Mouse (Mus musculus) kidney, embryonic 16.5 days (tissue): ENCODE measurements around the gene Gpbar1. TPM values are rescaled to one million over a fixed set of nuclear protein-coding genes. Genes with fewer than 3 reads are reported as not detected.

Source experiments
- ATAC-seq: fragments of 200-750 bp; cut with Nextera tagmentation; 2 replicates; pipeline ENCODE4 v1.8.0; 2017; ENCODE audit warnings: moderate TSS enrichment; ENCODE audit not compliant: low FRiP score, low TSS enrichment
- H3K27ac ChIP-seq: fragments of 300-500 bp; sonication (generic); 2 replicates; pipeline ENCODE4 v1.5.1; 2014; ENCODE audit warnings: low read length
- H3K27me3 ChIP-seq: fragments of 300-500 bp; sonication (generic); 2 replicates; pipeline ENCODE4 v1.6.1; 2014; ENCODE audit warnings: low read length, control low read depth, mixed read lengths; ENCODE audit not compliant: insufficient read depth
- H3K36me3 ChIP-seq: fragments of 300-500 bp; sonication (generic); 2 replicates; pipeline ENCODE4 v1.6.1; 2014; ENCODE audit warnings: low read length, control low read depth, mixed read lengths; ENCODE audit not compliant: insufficient read depth
- H3K4me1 ChIP-seq: fragments of 300-500 bp; sonication (generic); 2 replicates; pipeline ENCODE4 v1.6.1; 2014; ENCODE audit warnings: low read length, control low read depth, mixed read lengths; ENCODE audit not compliant: insufficient read depth
- H3K4me2 ChIP-seq: fragments of 300-500 bp; sonication (generic); replicated peaks from 2 replicates; pipeline ENCODE4 v1.6.1; 2014; ENCODE audit warnings: low read depth, low read length
- H3K4me3 ChIP-seq: fragments of 300-500 bp; sonication (generic); 2 replicates; pipeline ENCODE4 v1.5.1; 2014; ENCODE audit warnings: mild to moderate bottlenecking, low read length
- H3K9ac ChIP-seq: fragments of 300-500 bp; sonication (generic); replicated peaks from 2 replicates; pipeline ENCODE4 v1.6.1; 2014; ENCODE audit warnings: low read length
- H3K9me3 ChIP-seq: fragments of 300-500 bp; sonication (generic); 2 replicates; pipeline ENCODE4 v1.6.1; 2016; ENCODE audit warnings: low read length, control low read depth
- WGBS: fragments of 180-500 bp; shearing (Covaris S2); extraction: QIAGEN DNeasy Blood & Tissue Kit; methylation state at CpG from one replicate; pipeline ENCODE4 v1.1.7; 2014; 5-methylcytosine and 5-hydroxymethylcytosine counted together
- polyA plus RNA-seq: library from polyadenylated mRNA; unstranded; fragments of >200 nt; fragmentation: Nextera tagmentation; extraction: Ambion mirVana; gene quantifications from 2 replicates; pipeline ENCODE4 v1.2.1, GENCODE M21; 2015

Gpbar1 gene
- polyA plus RNA-seq, 1 experiment from 2014 or later: 1.9 TPM

- H3K9me3 ChIP-seq: no peaks in the 10 kb centered on the region
- H3K36me3 ChIP-seq: no peaks in the 10 kb centered on the region
- H3K9ac ChIP-seq: 0 out of 2 replicates have a peak overlapping the region, but pooled peaks have one; percentile 12
- ATAC-seq: no peak
- no peaks in the 10 kb centered on the region for H3K27me3 ChIP-seq
- WGBS: 66% methylated on average over 2 of the region's 2 CpGs
- peak overlapping the region; percentile 68 for H3K4me3 ChIP-seq
- 0 out of 2 replicates have a peak overlapping the region, but pooled peaks have one; percentile 85 for H3K27ac ChIP-seq
- H3K4me1 ChIP-seq: peaks cover 25% of the 10 kb centered on the region
- peak overlapping the region; percentile 69 for H3K4me2 ChIP-seq
Observed at GRCm38 (mm10) chr1:74302835-74303234, 24.5 kb downstream of the Gpbar1 start.

- Histone ChIP-seq H3K9me3 (no peaks in the 10 kb centered on the region), H3K4me3 (peak overlapping the region; percentile 68), H3K4me1 (peaks cover 24% of the 10 kb centered on the region), H3K4me2 (peak overlapping the region; percentile 69), H3K9ac (peak overlapping the region; percentile 78), H3K36me3 (no peaks in the 10 kb centered on the region), H3K27ac (peak overlapping the region; percentile 85), H3K27me3 (no peaks in the 10 kb centered on the region)
- WGBS: under 1% methylated on average over 56 of the region's 56 CpGs
- ATAC-seq: peak; percentile 95
Observed at GRCm38 (mm10) chr1:74303509-74304338, 25.4 kb downstream of the Gpbar1 start.

DNA sequence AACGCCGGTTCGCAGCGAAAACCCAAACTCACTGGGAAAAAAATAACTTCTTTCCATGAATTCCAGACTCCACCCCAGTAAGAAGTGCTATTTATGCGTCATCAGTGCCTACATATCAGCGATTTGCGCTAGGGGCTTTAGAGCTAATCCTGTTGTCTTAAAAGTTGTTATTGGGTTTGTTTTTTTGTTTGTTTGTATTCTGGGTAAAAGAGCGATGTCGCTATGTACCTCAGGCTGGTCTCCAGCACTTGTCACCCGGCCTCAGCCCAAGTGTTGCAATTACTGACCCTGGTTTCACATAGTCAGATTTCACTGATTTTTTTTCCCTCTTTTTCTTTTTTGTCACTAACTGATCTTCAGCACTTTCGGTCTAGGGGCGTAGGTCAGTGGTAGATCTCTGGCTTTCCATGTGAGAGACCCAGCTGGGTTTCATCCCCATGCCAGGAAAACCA lies 26.0 kb downstream of the Gpbar1 start:
- H3K4me1 ChIP-seq: peaks cover 17% of the 10 kb centered on the region
- H3K27me3 ChIP-seq: no peaks in the 10 kb centered on the region
- H3K9ac ChIP-seq: peak overlapping the region; percentile 78
- peak overlapping the region; percentile 69 for H3K4me2 ChIP-seq
- H3K27ac ChIP-seq: peak overlapping the region; percentile 85
- WGBS: 5% methylated on average over 12 of the region's 12 CpGs
- peak overlapping the region; percentile 68 for H3K4me3 ChIP-seq
- no peak; the same call in 1 of the 2 replicates for ATAC-seq
- no peaks in the 10 kb centered on the region for H3K36me3 ChIP-seq
- H3K9me3 ChIP-seq: no peaks in the 10 kb centered on the region

- WGBS: 70% methylated on average over 4 of the region's 4 CpGs
- Histone ChIP-seq H3K9me3 (no peaks in the 10 kb centered on the region), H3K4me2 (no peak overlapping the region), H3K36me3 (no peaks in the 10 kb centered on the region), H3K27me3 (no peaks in the 10 kb centered on the region), H3K4me3 (no peak overlapping the region), H3K27ac (no peak overlapping the region), H3K9ac (no peak overlapping the region), H3K4me1 (peaks cover 16% of the 10 kb centered on the region)
- ATAC-seq: no peak
Observed at GRCm38 (mm10) chr1:74304946-74305345, 26.6 kb downstream of the Gpbar1 start.

- Histone ChIP-seq H3K9ac (peak within 1 kb of the TSS; percentile 78), H3K9me3 (no peaks in the 10 kb centered on the region), H3K27me3 (no peaks in the 10 kb centered on the region), H3K36me3 (no peaks in the 10 kb centered on the region), H3K4me3 (peak within 1 kb of the TSS; percentile 68), H3K27ac (peak within 1 kb of the TSS; percentile 85), H3K4me2 (peak within 1 kb of the TSS; percentile 69), H3K4me1 (peaks cover 17% of the 10 kb centered on the region)
- no peak for ATAC-seq
- 70% methylated on average over 2 of the region's 2 CpGs for WGBS
Observed at GRCm38 (mm10) chr1:74305522-74305921, 27.2 kb downstream of the Gpbar1 start, which contains the start of gene Tmbim1. TSS of gene Tmbim1 (minus strand) at chr1:74305622.

- Histone ChIP-seq H3K27ac (no peak overlapping the region), H3K27me3 (no peaks in the 10 kb centered on the region), H3K9ac (no peak overlapping the region), H3K4me1 (peaks cover 17% of the 10 kb centered on the region), H3K9me3 (no peaks in the 10 kb centered on the region), H3K36me3 (no peaks in the 10 kb centered on the region), H3K4me2 (no peak overlapping the region), H3K4me3 (no peak overlapping the region)
- ATAC-seq: no peak
- WGBS: 91% methylated on average over 1 of the region's 1 CpGs
Observed at GRCm38 (mm10) chr1:74307146-74307545, 28.8 kb downstream of the Gpbar1 start.

GRCm38 (mm10) chr1:74308001-74308964 lies 29.9 kb downstream of the Gpbar1 start:
- Histone ChIP-seq H3K4me3 (no peak overlapping the region), H3K9ac (no peak overlapping the region), H3K4me2 (no peak overlapping the region), H3K9me3 (no peaks in the 10 kb centered on the region), H3K4me1 (peaks cover 7% of the 10 kb centered on the region), H3K27me3 (no peaks in the 10 kb centered on the region), H3K27ac (no peak overlapping the region), H3K36me3 (no peaks in the 10 kb centered on the region)
- ATAC-seq: no peak
- 65% methylated on average over 10 of the region's 10 CpGs for WGBS

GRCm38 (mm10) chr1:74309767-74310166 lies 31.4 kb downstream of the Gpbar1 start:
- Histone ChIP-seq H3K36me3 (no peaks in the 10 kb centered on the region), H3K27me3 (no peaks in the 10 kb centered on the region), H3K9ac (no peak overlapping the region), H3K4me2 (no peak overlapping the region), H3K4me1 (peaks cover 4% of the 10 kb centered on the region), H3K27ac (peak overlapping the region; percentile 35; the same call in 1 of the 2 replicates), H3K4me3 (no peak overlapping the region), H3K9me3 (no peaks in the 10 kb centered on the region)
- ATAC-seq: 0 out of 2 replicates have a peak, but pooled peaks have one; percentile 16
- WGBS: 26% methylated on average over 3 of the region's 3 CpGs

DNA sequence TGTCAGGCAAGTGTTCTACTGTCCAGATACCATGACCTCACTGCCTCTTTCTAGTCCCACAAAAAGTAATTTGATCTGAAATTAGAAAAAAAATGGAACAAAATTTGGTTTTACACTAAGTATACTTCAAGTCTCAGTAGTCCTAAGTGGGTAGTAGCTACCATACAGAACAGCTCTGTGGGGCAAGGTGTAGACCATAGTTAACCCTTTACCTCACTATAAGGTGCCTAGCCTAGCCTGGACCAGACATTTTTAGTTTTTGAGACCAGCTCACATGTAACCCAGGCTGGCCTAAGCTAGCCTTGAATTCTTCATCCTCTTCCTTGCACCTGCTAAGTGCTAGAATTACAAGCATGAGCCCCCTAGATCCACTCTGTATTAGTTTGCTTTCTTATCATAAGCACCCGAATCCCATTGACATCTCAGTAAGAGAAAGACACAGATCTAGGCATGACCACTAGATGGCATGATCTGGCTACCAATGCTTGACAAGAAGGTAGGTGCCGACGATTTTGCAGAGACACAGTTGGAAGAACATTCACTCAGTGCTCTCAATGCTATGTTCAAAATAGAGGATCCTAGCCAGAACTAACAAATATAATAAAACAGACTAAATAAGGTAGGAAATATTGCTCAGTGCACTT lies 34.8 kb downstream of the Gpbar1 start:
- Histone ChIP-seq H3K4me1 (peaks cover 6% of the 10 kb centered on the region), H3K36me3 (no peaks in the 10 kb centered on the region), H3K27ac (no peak overlapping the region), H3K4me3 (no peak overlapping the region), H3K9ac (no peak overlapping the region), H3K9me3 (no peaks in the 10 kb centered on the region), H3K27me3 (no peaks in the 10 kb centered on the region), H3K4me2 (no peak overlapping the region)
- WGBS: 3% methylated on average over 3 of the region's 3 CpGs
- no peak for ATAC-seq
